Mouse (Mus musculus): Measurements from ENCODE around the gene Tex12. TPM values are rescaled to one million over a fixed set of nuclear protein-coding genes. Genes with fewer than 3 reads are reported as not detected.

Tex12 gene
- total RNA-seq, 2 experiments from 2014 or later, result not detected

- ATAC-seq (replicated peaks; ENCODE audit: poor library complexity), result peak; percentile 70
Observed at GRCm38 (mm10) chr9:50565173-50565572, 4.0 kb upstream of the Tex12 start.

DNA sequence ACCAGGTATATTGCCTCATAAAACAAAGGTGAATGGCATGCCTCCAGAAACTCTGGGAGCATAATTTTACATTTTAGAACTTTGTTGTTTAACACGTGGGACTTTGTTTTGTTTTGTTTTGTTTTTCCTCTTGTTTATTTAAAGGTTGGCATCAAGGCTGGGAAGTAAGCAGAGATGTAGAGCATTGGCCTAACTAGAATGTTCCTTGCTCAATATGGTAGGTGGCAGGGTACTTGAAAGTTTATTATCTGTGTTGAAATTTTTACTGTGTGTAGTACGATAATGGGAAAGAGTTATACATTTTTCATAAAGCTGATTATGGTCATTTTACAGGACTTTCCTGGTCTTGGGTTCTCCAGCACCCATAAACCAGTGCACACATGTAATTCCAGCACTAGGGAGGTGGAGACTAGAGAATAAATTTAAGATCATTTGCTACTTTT lies 814 bp upstream of the Tex12 start:
- no peak for ATAC-seq (replicated peaks; ENCODE audit: poor library complexity)

- no peak for ATAC-seq (replicated peaks; ENCODE audit: poor library complexity)
Observed at GRCm38 (mm10) chr9:50555094-50555446, 6.1 kb downstream of the Tex12 start, which contains the start of gene Bco2. TSS of gene Bco2 (minus strand) at chr9:50555181.

DNA sequence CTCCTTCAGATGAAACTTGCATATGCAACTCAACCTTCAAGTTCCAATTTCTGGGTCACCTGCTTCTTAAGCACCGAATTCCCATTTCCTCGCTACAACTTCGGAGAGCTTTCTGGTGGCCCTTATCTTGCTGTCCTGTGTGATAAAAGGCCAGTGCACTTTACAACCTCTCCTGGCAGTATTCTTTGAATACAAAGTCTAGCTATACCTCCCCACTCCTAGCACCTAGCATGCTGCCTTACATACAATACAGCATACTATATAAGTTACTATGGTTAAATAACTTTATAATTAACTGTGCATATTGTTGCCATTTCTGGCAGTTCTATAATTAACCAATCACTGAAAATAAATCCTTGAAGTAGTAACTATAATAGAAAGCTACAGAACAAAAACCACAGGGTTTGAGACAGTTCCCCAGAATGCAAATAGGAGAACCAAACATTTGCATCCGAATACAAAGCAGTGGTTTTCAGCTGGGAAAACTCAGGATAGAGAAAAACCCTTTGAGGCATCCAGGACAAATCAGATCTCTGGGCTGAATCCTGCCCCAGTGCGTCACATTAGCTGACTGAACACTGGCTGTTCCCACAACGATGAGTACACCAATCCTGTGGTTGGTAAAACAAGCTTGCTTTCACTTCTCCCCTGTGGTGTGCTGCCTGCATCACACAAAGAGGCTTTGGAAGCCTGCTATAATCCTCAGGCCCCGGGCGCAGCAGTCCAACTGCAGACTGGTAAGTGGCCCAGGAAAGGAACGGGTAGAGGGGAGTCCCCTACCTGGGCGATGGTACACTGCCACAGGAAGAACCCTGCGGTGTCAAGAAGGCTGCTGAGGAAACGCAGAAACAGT lies 6.7 kb downstream of the Tex12 start, which contains the start of gene Il18:
Gene Il18, plus strand, starts transcription at position 587 of the 853 bp plus-strand sequence.
- peak; percentile 81 for ATAC-seq (replicated peaks; ENCODE audit: poor library complexity)

DNA sequence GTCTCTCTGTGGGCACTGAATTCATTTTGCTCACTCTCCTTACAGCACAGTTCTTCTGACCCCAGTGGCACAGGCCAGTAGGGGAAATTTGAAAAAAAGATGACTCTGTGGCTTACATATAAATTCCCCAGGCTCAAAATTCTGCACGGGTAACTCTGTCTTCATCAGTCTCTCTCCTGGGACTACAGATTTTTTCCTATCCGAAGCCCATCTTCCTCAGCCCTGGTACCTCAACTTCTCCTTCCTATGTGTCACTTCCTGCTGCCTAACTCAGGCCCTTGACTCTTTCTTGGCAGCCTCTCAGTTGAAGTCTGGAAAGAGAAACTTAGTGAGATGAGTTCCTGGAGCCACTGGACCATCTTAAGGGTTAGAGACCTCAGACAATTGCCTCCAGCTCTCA lies 7.6 kb downstream of the Tex12 start:
- peak; percentile 49; the same call in 1 of the 2 replicates for ATAC-seq (replicated peaks; ENCODE audit: poor library complexity)

GRCm38 (mm10) chr9:50552206-50552605 lies 8.9 kb downstream of the Tex12 start:
- peak; percentile 45 for ATAC-seq (replicated peaks; ENCODE audit: poor library complexity)

DNA sequence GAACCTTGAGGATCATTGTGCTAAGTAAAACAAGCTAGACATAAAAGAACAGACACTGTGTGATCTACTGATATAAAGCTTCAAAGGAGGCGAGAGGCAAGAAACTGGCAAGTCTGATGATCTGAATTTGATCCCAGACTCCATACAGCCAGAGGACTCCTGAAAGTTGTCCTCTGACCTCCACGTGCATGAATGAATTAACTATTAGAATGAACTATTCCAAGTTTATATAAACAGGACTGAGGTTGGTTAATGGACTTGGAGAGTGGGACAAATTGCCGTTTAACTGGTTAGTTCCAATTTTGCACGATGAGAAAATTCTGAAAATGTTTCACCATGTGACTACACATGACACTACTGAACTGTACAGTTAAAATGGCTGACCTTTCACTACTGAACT lies 12.2 kb downstream of the Tex12 start:
- ATAC-seq (replicated peaks; ENCODE audit: poor library complexity), result no peak

DNA sequence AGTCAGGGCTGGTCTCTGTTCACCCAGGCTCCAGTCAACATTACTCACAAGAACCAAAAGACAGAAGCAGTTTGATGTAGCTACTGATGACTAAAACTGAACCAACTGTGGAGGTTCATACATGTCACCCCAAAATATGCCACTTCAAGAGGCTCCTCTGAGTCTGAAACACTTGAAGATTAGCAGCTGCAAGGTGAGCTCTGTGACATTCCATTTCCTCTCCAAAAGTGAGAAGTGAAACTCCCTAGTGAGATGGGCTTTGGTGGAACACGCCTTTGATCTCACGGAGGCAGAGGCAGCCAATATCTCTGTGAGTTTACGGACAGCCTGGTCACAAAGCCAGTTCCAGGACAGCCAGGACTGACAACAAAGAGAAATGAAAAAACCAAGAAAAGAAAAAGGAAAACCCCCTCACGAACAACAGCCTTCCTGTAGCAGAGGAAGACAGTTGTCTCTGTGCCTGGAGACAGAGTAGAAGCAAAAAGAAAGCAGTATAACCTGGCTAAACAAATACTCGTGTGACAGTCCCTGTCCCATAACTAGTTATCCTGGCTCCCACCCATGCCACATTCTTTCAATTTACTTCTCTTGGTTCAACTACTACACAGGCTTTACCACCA lies 13.2 kb downstream of the Tex12 start:
- peak; percentile 70 for ATAC-seq (replicated peaks; ENCODE audit: poor library complexity)

DNA sequence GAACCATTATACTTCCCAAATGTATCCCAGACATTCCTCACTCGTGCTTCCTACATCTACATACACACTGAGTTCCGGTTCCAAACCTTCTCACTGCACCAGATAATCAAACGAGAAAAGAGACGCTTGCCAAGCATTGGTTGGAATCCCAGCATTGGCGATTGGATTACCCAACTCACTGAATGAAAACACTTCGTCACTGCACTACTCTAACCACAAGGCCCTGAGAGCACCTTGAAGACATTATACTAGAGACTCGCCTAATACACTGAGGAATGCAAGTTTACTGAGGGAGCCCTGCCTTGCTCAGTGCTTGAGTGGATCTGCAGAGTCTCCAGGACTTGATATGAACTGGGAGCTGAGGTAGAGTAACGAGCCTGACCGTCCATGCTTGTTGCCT lies 18.7 kb downstream of the Tex12 start:
- ATAC-seq (replicated peaks; ENCODE audit: poor library complexity), result no peak

DNA sequence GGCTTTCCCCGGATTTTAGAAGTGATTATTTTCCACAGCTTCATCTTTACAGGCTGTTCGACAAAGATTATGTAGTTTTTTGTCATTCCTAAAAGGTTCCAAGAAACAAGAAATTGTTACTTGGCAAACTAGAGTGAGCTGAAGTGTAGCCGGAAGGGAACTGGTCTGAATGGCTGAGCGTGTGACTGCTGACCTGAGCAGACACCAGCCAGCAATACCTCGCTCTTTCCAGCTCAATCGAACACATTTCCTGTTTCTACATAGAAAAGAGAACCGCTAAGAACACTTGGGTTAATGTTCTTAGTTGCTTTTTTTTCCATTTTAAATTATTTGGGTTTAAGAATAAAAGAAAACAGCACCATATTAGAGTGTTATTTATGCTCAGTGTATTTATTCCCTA lies 21.0 kb downstream of the Tex12 start:
- peak; percentile 58 for ATAC-seq (replicated peaks; ENCODE audit: poor library complexity)

DNA sequence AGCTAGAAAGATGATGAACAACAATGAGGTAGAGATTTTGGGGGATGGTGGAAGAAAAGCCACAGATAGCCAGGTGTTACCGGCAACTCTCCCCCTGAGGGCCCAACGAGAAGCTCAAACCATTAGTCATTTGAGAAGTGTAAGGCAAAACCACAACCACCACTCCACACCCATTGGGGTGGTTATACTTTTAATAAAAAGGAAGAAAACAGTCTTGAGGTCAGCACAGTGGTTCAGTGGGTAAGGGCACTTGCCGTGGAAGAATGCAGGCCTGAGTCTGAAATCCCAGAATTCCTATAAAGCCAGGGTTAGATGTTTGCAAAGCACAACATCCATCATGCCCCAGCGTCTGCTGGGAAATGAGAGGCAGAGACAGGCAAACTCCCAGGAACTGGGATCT lies 23.8 kb downstream of the Tex12 start:
- peak; percentile 27 for ATAC-seq (replicated peaks; ENCODE audit: poor library complexity)

GRCm38 (mm10) chr9:50536603-50537135 lies 24.5 kb downstream of the Tex12 start:
- ATAC-seq (replicated peaks; ENCODE audit: poor library complexity), result no peak

DNA sequence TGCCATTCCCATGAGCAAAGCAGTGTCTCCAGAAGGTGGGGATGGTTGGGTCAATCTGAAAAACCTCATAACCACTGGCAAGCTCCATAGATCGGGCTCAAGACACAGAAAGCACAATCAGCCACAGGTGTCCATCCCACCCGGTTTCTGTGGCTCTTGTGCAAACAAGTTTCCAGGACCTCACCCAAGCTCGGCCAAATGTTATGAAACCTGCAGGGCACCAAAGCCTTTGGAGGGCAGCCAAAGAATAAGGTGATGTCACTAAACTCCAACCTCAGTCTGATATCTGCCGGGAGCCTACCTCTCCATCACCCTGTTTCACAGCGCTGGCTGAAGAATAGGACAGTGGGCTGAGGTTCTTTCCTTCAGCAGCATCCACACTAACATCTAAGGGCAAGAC lies 25.2 kb downstream of the Tex12 start:
- no peak for ATAC-seq (replicated peaks; ENCODE audit: poor library complexity)

DNA sequence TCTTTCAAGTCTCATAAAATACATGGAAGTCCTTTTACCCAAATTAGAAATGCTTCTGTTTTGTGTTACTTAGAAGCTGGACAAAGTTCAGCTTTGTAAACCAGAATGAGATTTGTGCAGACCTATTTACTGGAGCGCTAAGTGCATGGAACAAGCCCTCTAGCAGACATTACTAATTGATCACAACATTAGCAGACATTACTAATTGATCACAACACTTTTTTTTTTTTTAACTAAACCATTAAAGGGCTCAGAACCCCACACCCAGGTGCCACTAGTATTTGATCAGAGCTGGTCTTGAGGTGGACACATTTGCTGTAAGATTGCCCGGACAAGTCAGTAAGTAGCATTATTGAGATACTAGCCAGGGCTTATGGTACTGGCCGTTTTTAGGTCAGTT lies 27.3 kb downstream of the Tex12 start:
- ATAC-seq (replicated peaks; ENCODE audit: poor library complexity), result peak; percentile 37

DNA sequence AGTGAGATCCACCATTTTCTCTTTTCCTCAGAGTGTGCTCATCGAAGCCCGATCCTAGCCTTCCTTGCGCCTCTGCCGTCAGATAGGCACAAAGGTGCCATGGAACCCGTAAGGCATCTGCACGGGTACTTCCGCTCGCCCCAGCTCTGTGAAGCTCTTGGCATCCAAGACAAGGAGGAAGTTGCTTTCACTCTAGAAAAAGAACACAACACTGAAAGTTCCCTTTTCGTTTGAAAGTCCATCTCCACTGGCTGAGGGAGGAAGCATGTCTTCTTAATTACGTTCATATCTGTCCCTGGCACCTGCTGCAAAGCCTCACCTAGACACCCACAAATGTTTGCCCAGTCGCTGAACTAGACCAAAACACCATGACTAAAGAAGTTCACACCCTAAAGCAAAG lies 27.8 kb downstream of the Tex12 start:
- peak; percentile 51 for ATAC-seq (replicated peaks; ENCODE audit: poor library complexity)

DNA sequence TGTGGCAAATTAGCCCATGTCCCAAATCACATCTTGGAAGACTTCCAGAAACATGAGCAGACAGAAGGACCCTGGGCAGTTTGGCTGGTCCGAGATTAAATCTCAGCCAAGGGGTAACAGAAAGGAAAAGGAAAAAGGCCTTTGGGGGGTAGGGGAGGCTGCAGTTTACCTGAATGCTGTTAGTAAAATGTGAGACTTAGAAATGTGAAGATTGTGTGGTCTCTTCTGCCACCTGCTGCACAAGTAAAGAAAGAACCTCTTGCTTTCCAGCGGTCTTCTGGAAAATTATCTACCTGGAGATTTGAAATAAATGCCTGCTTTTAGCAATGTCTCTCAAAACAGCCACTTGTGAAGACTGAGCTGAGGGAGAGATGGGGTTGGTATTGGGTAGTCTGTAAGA lies 30.2 kb downstream of the Tex12 start:
- ATAC-seq (replicated peaks; ENCODE audit: poor library complexity), result no peak

- ATAC-seq (replicated peaks; ENCODE audit: poor library complexity), result peak; percentile 78
Observed at GRCm38 (mm10) chr9:50528293-50528892, 32.7 kb downstream of the Tex12 start, which contains the start of gene Pts. TSS of gene Pts (minus strand) at chr9:50528724.

GRCm38 (mm10) chr9:50527860-50528259 lies 33.3 kb downstream of the Tex12 start:
- peak; percentile 23; the same call in 1 of the 2 replicates for ATAC-seq (replicated peaks; ENCODE audit: poor library complexity)

DNA sequence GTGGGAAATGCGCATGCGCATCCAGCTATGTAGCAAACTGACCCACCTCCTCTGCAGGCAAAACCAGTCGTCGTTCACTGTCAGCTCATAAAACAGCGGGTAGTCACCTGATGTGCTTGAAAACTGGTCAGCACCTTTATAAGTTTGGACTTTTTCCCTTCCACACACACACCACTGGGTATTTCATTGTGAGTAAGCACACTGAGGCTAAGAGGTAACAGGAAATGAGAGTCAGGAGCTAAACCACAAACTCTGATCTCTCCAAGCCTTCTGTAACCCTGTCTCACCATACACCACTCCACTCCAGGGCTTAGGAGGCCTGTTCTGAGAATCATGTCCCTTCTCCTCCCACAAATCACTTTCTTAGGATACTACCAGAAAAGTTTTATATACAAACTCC lies 35.5 kb downstream of the Tex12 start:
- ATAC-seq (replicated peaks; ENCODE audit: poor library complexity), result no peak

- ATAC-seq (replicated peaks; ENCODE audit: poor library complexity), result no peak
Observed at GRCm38 (mm10) chr9:50524936-50525335, 36.2 kb downstream of the Tex12 start.

DNA sequence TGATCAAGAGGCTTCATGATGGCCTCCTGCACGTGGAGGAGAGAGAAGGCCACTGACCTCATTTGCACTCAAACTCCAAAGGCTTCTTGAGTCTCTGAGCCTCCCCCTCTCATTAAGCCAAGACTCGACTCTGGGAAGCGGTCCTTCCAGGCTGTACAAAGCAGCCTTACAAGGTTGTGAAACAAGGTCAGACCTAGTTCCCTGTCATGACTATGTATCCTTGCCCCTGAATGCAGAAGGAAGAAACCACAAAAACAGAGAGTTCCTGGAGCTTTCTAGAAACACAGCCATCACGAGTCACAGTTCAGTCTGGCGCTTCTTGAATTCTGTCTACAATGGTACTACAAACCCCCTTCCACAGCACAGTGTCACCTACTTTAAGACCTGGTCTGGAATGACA lies 38.6 kb downstream of the Tex12 start:
- peak; percentile 54 for ATAC-seq (replicated peaks; ENCODE audit: poor library complexity)

All from megakaryocyte progenitor cell, adult 5-6 weeks (primary cell).